Mouse (Mus musculus): ENCODE data around the gene Gramd1b. TPM values are rescaled to one million over a fixed set of nuclear protein-coding genes. Genes with fewer than 3 reads are reported as not detected.

Gramd1b gene
- polyA plus RNA-seq, 1 experiment: 117 TPM

- TF ChIP-seq CTCF (IDR thresholded peaks at IDR 0.05; ENCODE audit: insufficient read depth, low read depth, low read length) (no peak), POLR2A (IDR thresholded peaks at IDR 0.05; ENCODE audit: insufficient read depth, low read depth, low read length) (no peak)
- Histone ChIP-seq H3K4me1 (ENCODE audit: control insufficient read depth, insufficient read depth, low read length) (peaks cover 7% of the 10 kb centered on the region; the same call in 1 of the 2 replicates), H3K27ac (ENCODE audit: insufficient read depth, low read depth, low read length) (no peak overlapping the region), H3K4me3 (ENCODE audit: insufficient read depth, low read depth, low read length) (peak overlapping the region; percentile 54)
- WGBS: 2% methylated on average over 7 of the region's 7 CpGs
Measured at GRCm38 (mm10) chr9:40456191-40456590, 75.0 kb downstream of the Gramd1b start.

GRCm38 (mm10) chr9:40455336-40456185 lies 75.6 kb downstream of the Gramd1b start:
- TF ChIP-seq CTCF (IDR thresholded peaks at IDR 0.05; ENCODE audit: insufficient read depth, low read depth, low read length) (no peak), POLR2A (IDR thresholded peaks at IDR 0.05; ENCODE audit: insufficient read depth, low read depth, low read length) (no peak)
- Histone ChIP-seq H3K4me3 (ENCODE audit: insufficient read depth, low read depth, low read length) (peak overlapping the region; percentile 54), H3K27ac (ENCODE audit: insufficient read depth, low read depth, low read length) (no peak overlapping the region), H3K4me1 (ENCODE audit: control insufficient read depth, insufficient read depth, low read length) (peaks cover 7% of the 10 kb centered on the region; the same call in 1 of the 2 replicates)
- under 1% methylated on average over 77 of the region's 77 CpGs for WGBS

GRCm38 (mm10) chr9:40455020-40455335 lies 76.2 kb downstream of the Gramd1b start:
- H3K4me1 ChIP-seq (ENCODE audit: control insufficient read depth, insufficient read depth, low read length): peaks cover 9% of the 10 kb centered on the region
- TF ChIP-seq CTCF (IDR thresholded peaks at IDR 0.05; ENCODE audit: insufficient read depth, low read depth, low read length): no peak
- no peak for TF ChIP-seq POLR2A (IDR thresholded peaks at IDR 0.05; ENCODE audit: insufficient read depth, low read depth, low read length)
- H3K4me3 ChIP-seq (ENCODE audit: insufficient read depth, low read depth, low read length): peak overlapping the region; percentile 54
- no peak overlapping the region for H3K27ac ChIP-seq (ENCODE audit: insufficient read depth, low read depth, low read length)
- 14% methylated on average over 8 of the region's 8 CpGs for WGBS

GRCm38 (mm10) chr9:40453889-40454288 lies 77.3 kb downstream of the Gramd1b start:
- 98% methylated on average over 6 of the region's 6 CpGs for WGBS
- TF ChIP-seq POLR2A (IDR thresholded peaks at IDR 0.05; ENCODE audit: insufficient read depth, low read depth, low read length) (no peak), CTCF (IDR thresholded peaks at IDR 0.05; ENCODE audit: insufficient read depth, low read depth, low read length) (no peak)

GRCm38 (mm10) chr9:40452208-40452607 lies 79.0 kb downstream of the Gramd1b start:
- peaks cover 16% of the 10 kb centered on the region for H3K4me1 ChIP-seq (ENCODE audit: control insufficient read depth, insufficient read depth, low read length)
- no peak overlapping the region for H3K27ac ChIP-seq (ENCODE audit: insufficient read depth, low read depth, low read length)
- no peak for TF ChIP-seq POLR2A (IDR thresholded peaks at IDR 0.05; ENCODE audit: insufficient read depth, low read depth, low read length)
- no peak for TF ChIP-seq CTCF (IDR thresholded peaks at IDR 0.05; ENCODE audit: insufficient read depth, low read depth, low read length)
- H3K4me3 ChIP-seq (ENCODE audit: insufficient read depth, low read depth, low read length): no peak overlapping the region
- 67% methylated on average over 5 of the region's 5 CpGs for WGBS

More at GRCm38 (mm10) chr9:40453889-40454288, 77.3 kb downstream of the Gramd1b start:
- no peak overlapping the region for H3K4me3 ChIP-seq (ENCODE audit: insufficient read depth, low read depth, low read length)
- H3K4me1 ChIP-seq (ENCODE audit: control insufficient read depth, insufficient read depth, low read length): peaks cover 16% of the 10 kb centered on the region
- H3K27ac ChIP-seq (ENCODE audit: insufficient read depth, low read depth, low read length): no peak overlapping the region

GRCm38 (mm10) chr9:40450776-40451175 lies 80.4 kb downstream of the Gramd1b start:
- WGBS: 77% methylated on average over 5 of the region's 5 CpGs
- Histone ChIP-seq H3K4me1 (ENCODE audit: control insufficient read depth, insufficient read depth, low read length) (peaks cover 16% of the 10 kb centered on the region), H3K4me3 (ENCODE audit: insufficient read depth, low read depth, low read length) (no peak overlapping the region), H3K27ac (ENCODE audit: insufficient read depth, low read depth, low read length) (no peak overlapping the region)
- no peak for TF ChIP-seq CTCF (IDR thresholded peaks at IDR 0.05; ENCODE audit: insufficient read depth, low read depth, low read length)
- no peak for TF ChIP-seq POLR2A (IDR thresholded peaks at IDR 0.05; ENCODE audit: insufficient read depth, low read depth, low read length)

- WGBS: 36% methylated on average over 7 of the region's 7 CpGs
Measured at GRCm38 (mm10) chr9:40450417-40450714, 80.8 kb downstream of the Gramd1b start.

GRCm38 (mm10) chr9:40449610-40450416 lies 81.4 kb downstream of the Gramd1b start:
- Histone ChIP-seq H3K4me1 (ENCODE audit: control insufficient read depth, insufficient read depth, low read length) (peaks cover 9% of the 10 kb centered on the region), H3K4me3 (ENCODE audit: insufficient read depth, low read depth, low read length) (no peak overlapping the region), H3K27ac (ENCODE audit: insufficient read depth, low read depth, low read length) (peak overlapping the region; percentile 67)
- TF ChIP-seq POLR2A (IDR thresholded peaks at IDR 0.05; ENCODE audit: insufficient read depth, low read depth, low read length): no peak
- no peak for TF ChIP-seq CTCF (IDR thresholded peaks at IDR 0.05; ENCODE audit: insufficient read depth, low read depth, low read length)
- WGBS: 52% methylated on average over 10 of the region's 10 CpGs

More at GRCm38 (mm10) chr9:40450417-40450714, 80.8 kb downstream of the Gramd1b start:
- Histone ChIP-seq H3K4me3 (ENCODE audit: insufficient read depth, low read depth, low read length) (no peak overlapping the region), H3K27ac (ENCODE audit: insufficient read depth, low read depth, low read length) (no peak overlapping the region), H3K4me1 (ENCODE audit: control insufficient read depth, insufficient read depth, low read length) (peaks cover 14% of the 10 kb centered on the region)
- TF ChIP-seq POLR2A (IDR thresholded peaks at IDR 0.05; ENCODE audit: insufficient read depth, low read depth, low read length) (no peak), CTCF (IDR thresholded peaks at IDR 0.05; ENCODE audit: insufficient read depth, low read depth, low read length) (no peak)
